Mouse (Mus musculus) E14TG2a.4 (cell line): ENCODE data around the gene Bst2.

Experiments
- H3K27me3 ChIP-seq: 2 replicates; pipeline ENCODE4 v1.6.1; 2014; ENCODE audit warnings: low read length, control low read depth; ENCODE audit not compliant: insufficient read depth
- H3K36me3 ChIP-seq: 2 replicates; pipeline ENCODE4 v1.6.1; 2014; ENCODE audit warnings: low read length, control low read depth; ENCODE audit not compliant: insufficient read depth
- H3K4me1 ChIP-seq: replicated peaks from 2 replicates; pipeline ENCODE4 v1.6.1; 2014; ENCODE audit warnings: low read depth, low read length, control low read depth
- H3K4me3 ChIP-seq: replicated peaks from 2 replicates; pipeline ENCODE4 v1.5.1; 2014; ENCODE audit warnings: mild to moderate bottlenecking, low read length
- H3K9me3 ChIP-seq: 2 replicates; pipeline ENCODE4 v1.6.1; 2014; ENCODE audit warnings: low read length, control low read depth
- CTCF ChIP-seq: conservative IDR thresholded peaks from 2 replicates; pipeline ENCODE4 v1.5.1; 2014; ENCODE audit warnings: low read length
- NANOG ChIP-seq: IDR thresholded peaks from 2 replicates; pipeline ENCODE4 v1.6.1; 2014; ENCODE audit warnings: borderline replicate concordance, low read length, mixed read lengths
- POU5F1 ChIP-seq: IDR thresholded peaks from 2 replicates; pipeline ENCODE4 v1.6.1; 2014; ENCODE audit warnings: low read length, borderline replicate concordance

Gene Bst2

GRCm38 (mm10) chr8:71537028-71537867, at the start of gene Bst2:
Gene Bst2, minus strand, starts transcription at chr8:71537456.
- Histone ChIP-seq H3K36me3 (peaks cover 15% of the 10 kb centered on the region), H3K4me3 (peak within 1 kb of the TSS; percentile 81), H3K4me1 (peaks cover 58% of the 10 kb centered on the region), H3K9me3 (no peaks in the 10 kb centered on the region), H3K27me3 (peaks cover 55% of the 10 kb centered on the region)
- no peak for TF ChIP-seq NANOG
- TF ChIP-seq CTCF, result no peak
- TF ChIP-seq POU5F1, result no peak

GRCm38 (mm10) chr8:71586891-71587290, 49.6 kb upstream of the Bst2 start:
- no peak overlapping the region for H3K4me3 ChIP-seq
- no peak for TF ChIP-seq NANOG
- peak; percentile 81 for TF ChIP-seq CTCF
- peaks cover 27% of the 10 kb centered on the region for H3K36me3 ChIP-seq
- peaks cover 27% of the 10 kb centered on the region for H3K27me3 ChIP-seq
- no peaks in the 10 kb centered on the region for H3K9me3 ChIP-seq
- peaks cover 54% of the 10 kb centered on the region for H3K4me1 ChIP-seq

- TF ChIP-seq CTCF, result no peak
- TF ChIP-seq POU5F1, result no peak
- no peak for TF ChIP-seq NANOG
- peak overlapping the region; percentile 73 for H3K4me3 ChIP-seq
- H3K27me3 ChIP-seq, result peaks cover 24% of the 10 kb centered on the region
- peaks cover 23% of the 10 kb centered on the region for H3K36me3 ChIP-seq
- H3K4me1 ChIP-seq, result peaks cover 56% of the 10 kb centered on the region
- no peaks in the 10 kb centered on the region for H3K9me3 ChIP-seq
These were observed 42.9 kb upstream of the Bst2 start for GRCm38 (mm10) chr8:71580201-71580600.

- Histone ChIP-seq H3K4me3 (peak overlapping the region; percentile 73), H3K4me1 (peaks cover 54% of the 10 kb centered on the region), H3K36me3 (peaks cover 16% of the 10 kb centered on the region), H3K9me3 (no peaks in the 10 kb centered on the region), H3K27me3 (peaks cover 16% of the 10 kb centered on the region)
- TF ChIP-seq CTCF (no peak), POU5F1 (no peak), NANOG (no peak)
These were observed 42.2 kb upstream of the Bst2 start for GRCm38 (mm10) chr8:71579476-71579875.

- no peak for TF ChIP-seq NANOG
- TF ChIP-seq POU5F1, result no peak
- TF ChIP-seq CTCF, result no peak
- H3K9me3 ChIP-seq, result no peaks in the 10 kb centered on the region
These were observed 41.8 kb upstream of the Bst2 start for GRCm38 (mm10) chr8:71579009-71579408.

GRCm38 (mm10) chr8:71577856-71578387, 40.7 kb upstream of the Bst2 start:
- no peaks in the 10 kb centered on the region for H3K9me3 ChIP-seq
- TF ChIP-seq NANOG (no peak), POU5F1 (no peak), CTCF (no peak)

More at GRCm38 (mm10) chr8:71579009-71579408, 41.8 kb upstream of the Bst2 start:
- Histone ChIP-seq H3K36me3 (peaks cover 13% of the 10 kb centered on the region), H3K27me3 (peaks cover 12% of the 10 kb centered on the region), H3K4me3 (peak overlapping the region; percentile 73), H3K4me1 (peaks cover 53% of the 10 kb centered on the region)

GRCm38 (mm10) chr8:71575020-71575419, 37.8 kb upstream of the Bst2 start:
- TF ChIP-seq NANOG, result no peak
- TF ChIP-seq POU5F1, result no peak
- TF ChIP-seq CTCF, result no peak
- H3K9me3 ChIP-seq, result no peaks in the 10 kb centered on the region
- H3K36me3 ChIP-seq, result no peaks in the 10 kb centered on the region
- peaks cover 46% of the 10 kb centered on the region for H3K4me1 ChIP-seq
- H3K4me3 ChIP-seq, result no peak overlapping the region
- H3K27me3 ChIP-seq, result no peaks in the 10 kb centered on the region

More at GRCm38 (mm10) chr8:71577856-71578387, 40.7 kb upstream of the Bst2 start:
- peaks cover under 1% of the 10 kb centered on the region for H3K27me3 ChIP-seq
- peaks cover 13% of the 10 kb centered on the region for H3K36me3 ChIP-seq
- H3K4me1 ChIP-seq, result peaks cover 49% of the 10 kb centered on the region
- H3K4me3 ChIP-seq, result no peak overlapping the region

GRCm38 (mm10) chr8:71574426-71574825, 37.2 kb upstream of the Bst2 start:
- Histone ChIP-seq H3K27me3 (no peaks in the 10 kb centered on the region), H3K36me3 (no peaks in the 10 kb centered on the region), H3K9me3 (no peaks in the 10 kb centered on the region), H3K4me3 (no peak overlapping the region), H3K4me1 (peaks cover 40% of the 10 kb centered on the region)
- TF ChIP-seq CTCF (no peak), POU5F1 (no peak), NANOG (no peak)

GRCm38 (mm10) chr8:71572847-71573633, 35.8 kb upstream of the Bst2 start:
- H3K27me3 ChIP-seq, result peaks cover 2% of the 10 kb centered on the region; the same call in 1 of the 2 replicates
- no peaks in the 10 kb centered on the region for H3K9me3 ChIP-seq
- no peak overlapping the region for H3K4me3 ChIP-seq
- no peaks in the 10 kb centered on the region for H3K36me3 ChIP-seq
- H3K4me1 ChIP-seq, result peaks cover 39% of the 10 kb centered on the region
- no peak for TF ChIP-seq POU5F1
- TF ChIP-seq CTCF, result no peak
- TF ChIP-seq NANOG, result no peak
